Mouse (Mus musculus): ENCODE measurements around the gene Exosc8. TPM values are rescaled to one million over a fixed set of nuclear protein-coding genes. Genes with fewer than 3 reads are reported as not detected.
A peak's percentile ranks its signal among the peaks of the same experiment; 100 is the strongest.

Gene Exosc8
- polyA plus RNA-seq, 1 experiment from 2014 or later: 37.1 TPM

- TF ChIP-seq EP300 (optimal IDR thresholded peaks at IDR 0.05): no peak
- TF ChIP-seq CTCF (IDR thresholded peaks at IDR 0.05; ENCODE audit: low read depth): no peak
- no peak for DNase-seq (ENCODE audit: low spot score)
- peaks cover 38% of the 10 kb centered on the region for H3K36me3 ChIP-seq (ENCODE audit: control insufficient read depth, insufficient read depth, low read length)
These were observed 6.8 kb upstream of the Exosc8 start for GRCm38 (mm10) chr3:54741965-54742364.

GRCm38 (mm10) chr3:54737317-54737716 lies 2.1 kb upstream of the Exosc8 start:
- H3K4me1 ChIP-seq (replicated peaks; ENCODE audit: control insufficient read depth, insufficient read depth): no peaks in the 10 kb centered on the region
- H3K9ac ChIP-seq (ENCODE audit: low read length): no peak overlapping the region
- DNase-seq (ENCODE audit: low spot score) (no peak), ATAC-seq (ENCODE audit: low FRiP score, low TSS enrichment) (no peak)
- TF ChIP-seq EP300 (optimal IDR thresholded peaks at IDR 0.05) (no peak), CTCF (IDR thresholded peaks at IDR 0.05; ENCODE audit: low read depth) (no peak)
- H3K27me3 ChIP-seq (ENCODE audit: control insufficient read depth, insufficient read depth, low read length): no peaks in the 10 kb centered on the region
- H3K4me2 ChIP-seq (replicated peaks; ENCODE audit: low read depth): no peak overlapping the region
- peaks cover 9% of the 10 kb centered on the region for H3K36me3 ChIP-seq (ENCODE audit: control insufficient read depth, insufficient read depth, low read length)
- H3K9me3 ChIP-seq (ENCODE audit: control insufficient read depth, low read length): no peaks in the 10 kb centered on the region
- WGBS: 88% methylated on average over 8 of the region's 8 CpGs
- no peak overlapping the region for H3K27ac ChIP-seq (replicated peaks)
- H3K4me3 ChIP-seq (ENCODE audit: low read depth, low read length): no peak overlapping the region

More at GRCm38 (mm10) chr3:54741965-54742364, 6.8 kb upstream of the Exosc8 start:
- no peaks in the 10 kb centered on the region for H3K4me1 ChIP-seq (replicated peaks; ENCODE audit: control insufficient read depth, insufficient read depth)
- no peak overlapping the region for H3K9ac ChIP-seq (ENCODE audit: low read length)
- H3K9me3 ChIP-seq (ENCODE audit: control insufficient read depth, low read length): no peaks in the 10 kb centered on the region
- no peak overlapping the region for H3K27ac ChIP-seq (replicated peaks)
- H3K4me2 ChIP-seq (replicated peaks; ENCODE audit: low read depth): no peak overlapping the region
- no peak for ATAC-seq (ENCODE audit: low FRiP score, low TSS enrichment)
- H3K27me3 ChIP-seq (ENCODE audit: control insufficient read depth, insufficient read depth, low read length): no peaks in the 10 kb centered on the region
- no peak overlapping the region for H3K4me3 ChIP-seq (ENCODE audit: low read depth, low read length)
- 95% methylated on average over 11 of the region's 11 CpGs for WGBS

- H3K9ac ChIP-seq (ENCODE audit: low read length): peak overlapping the region; percentile 93
- no peak for TF ChIP-seq CTCF (IDR thresholded peaks at IDR 0.05; ENCODE audit: low read depth)
- TF ChIP-seq EP300 (optimal IDR thresholded peaks at IDR 0.05): no peak
- WGBS: 46% methylated on average over 18 of the region's 18 CpGs
- H3K4me2 ChIP-seq (replicated peaks; ENCODE audit: low read depth): peak overlapping the region; percentile 93
- peak overlapping the region; percentile 99 for H3K27ac ChIP-seq (replicated peaks)
- ATAC-seq (ENCODE audit: low FRiP score, low TSS enrichment): no peak
- H3K36me3 ChIP-seq (ENCODE audit: control insufficient read depth, insufficient read depth, low read length): peaks cover 1% of the 10 kb centered on the region
- no peaks in the 10 kb centered on the region for H3K27me3 ChIP-seq (ENCODE audit: control insufficient read depth, insufficient read depth, low read length)
- no peaks in the 10 kb centered on the region for H3K4me1 ChIP-seq (replicated peaks; ENCODE audit: control insufficient read depth, insufficient read depth)
- H3K9me3 ChIP-seq (ENCODE audit: control insufficient read depth, low read length): no peaks in the 10 kb centered on the region
- peak overlapping the region; percentile 88 for H3K4me3 ChIP-seq (ENCODE audit: low read depth, low read length)
- peak; percentile 30 for DNase-seq (ENCODE audit: low spot score)
These were observed 1.1 kb upstream of the Exosc8 start for GRCm38 (mm10) chr3:54736101-54736927.

GRCm38 (mm10) chr3:54734411-54735246 lies 564 bp downstream of the Exosc8 start:
- under 1% methylated on average over 73 of the region's 84 CpGs for WGBS

GRCm38 (mm10) chr3:54732371-54732770 lies 2.8 kb downstream of the Exosc8 start:
- DNase-seq (ENCODE audit: low spot score): no peak
- Histone ChIP-seq H3K4me2 (replicated peaks; ENCODE audit: low read depth) (no peak overlapping the region), H3K36me3 (ENCODE audit: control insufficient read depth, insufficient read depth, low read length) (peaks cover 18% of the 10 kb centered on the region), H3K9ac (ENCODE audit: low read length) (no peak overlapping the region), H3K4me3 (ENCODE audit: low read depth, low read length) (no peak overlapping the region), H3K4me1 (replicated peaks; ENCODE audit: control insufficient read depth, insufficient read depth) (no peaks in the 10 kb centered on the region), H3K27me3 (ENCODE audit: control insufficient read depth, insufficient read depth, low read length) (no peaks in the 10 kb centered on the region), H3K27ac (replicated peaks) (no peak overlapping the region), H3K9me3 (ENCODE audit: control insufficient read depth, low read length) (no peaks in the 10 kb centered on the region)
- TF ChIP-seq EP300 (optimal IDR thresholded peaks at IDR 0.05) (no peak), CTCF (IDR thresholded peaks at IDR 0.05; ENCODE audit: low read depth) (no peak)
- ATAC-seq (ENCODE audit: low FRiP score, low TSS enrichment): no peak
- 70% methylated on average over 4 of the region's 4 CpGs for WGBS

More at GRCm38 (mm10) chr3:54734411-54735246, 564 bp downstream of the Exosc8 start:
- TF ChIP-seq EP300 (optimal IDR thresholded peaks at IDR 0.05): no peak
- no peak for TF ChIP-seq CTCF (IDR thresholded peaks at IDR 0.05; ENCODE audit: low read depth)
- peak; percentile 92 for DNase-seq (ENCODE audit: low spot score)
- H3K36me3 ChIP-seq (ENCODE audit: control insufficient read depth, insufficient read depth, low read length): peaks cover 7% of the 10 kb centered on the region; the same call in 1 of the 2 replicates
- peak overlapping the region; percentile 93 for H3K4me2 ChIP-seq (replicated peaks; ENCODE audit: low read depth)
- peak overlapping the region; percentile 93 for H3K9ac ChIP-seq (ENCODE audit: low read length)
- H3K4me3 ChIP-seq (ENCODE audit: low read depth, low read length): peak overlapping the region; percentile 88
- H3K4me1 ChIP-seq (replicated peaks; ENCODE audit: control insufficient read depth, insufficient read depth): no peaks in the 10 kb centered on the region
- no peaks in the 10 kb centered on the region for H3K9me3 ChIP-seq (ENCODE audit: control insufficient read depth, low read length)
- no peaks in the 10 kb centered on the region for H3K27me3 ChIP-seq (ENCODE audit: control insufficient read depth, insufficient read depth, low read length)
- ATAC-seq (ENCODE audit: low FRiP score, low TSS enrichment): peak; percentile 93
- peak overlapping the region; percentile 99 for H3K27ac ChIP-seq (replicated peaks)

Data from stomach, postnatal 0 days (tissue).